Mouse (Mus musculus) cerebellum, adult 11 months (tissue): Measurements from ENCODE around the gene Nop9.

Experiments used
- DNase-seq: peaks from one replicate; pipeline ENCODE4 v3.0.0; 2022

Nop9 gene

DNA sequence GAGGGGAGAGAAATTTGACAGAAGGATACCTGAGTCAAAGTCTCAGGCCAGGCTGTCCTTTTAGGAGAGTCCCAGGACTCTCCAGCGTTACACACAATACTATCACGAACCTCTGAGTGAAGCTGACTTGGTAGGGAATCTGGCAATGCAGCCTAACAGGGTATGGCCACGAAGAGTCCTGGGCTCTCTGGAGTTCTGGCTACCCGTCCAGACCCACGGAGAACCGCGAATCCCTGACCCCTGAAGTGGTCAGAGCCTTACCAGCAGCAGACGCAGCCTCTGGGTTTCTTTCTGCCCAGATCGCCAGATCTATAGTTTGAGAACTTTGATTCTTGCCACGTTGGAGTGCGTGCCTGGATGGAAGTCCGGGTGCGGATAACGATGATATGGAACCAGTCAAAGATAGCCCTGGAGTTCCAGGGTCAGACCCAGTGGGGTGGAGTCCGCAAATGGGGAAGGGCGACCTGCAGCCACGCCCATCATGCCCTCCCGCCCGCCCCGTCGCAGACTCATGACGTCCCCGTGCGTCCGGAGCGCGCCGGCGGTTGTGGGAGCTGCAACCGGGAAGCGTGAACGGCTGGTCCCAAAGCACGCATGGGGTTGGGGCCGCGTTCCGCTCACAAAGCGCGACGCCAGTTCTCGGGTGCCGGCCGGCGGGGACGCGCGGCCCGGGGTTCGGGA is at the start of gene Nop9, which contains the start of gene Dhrs1:
TSS of gene Nop9 (plus strand) at position 514 of the 681 bp plus-strand sequence.
TSS of gene Dhrs1 (minus strand) at position 511 of the 681 bp plus-strand sequence.
- peak; percentile 77 for DNase-seq

DNA sequence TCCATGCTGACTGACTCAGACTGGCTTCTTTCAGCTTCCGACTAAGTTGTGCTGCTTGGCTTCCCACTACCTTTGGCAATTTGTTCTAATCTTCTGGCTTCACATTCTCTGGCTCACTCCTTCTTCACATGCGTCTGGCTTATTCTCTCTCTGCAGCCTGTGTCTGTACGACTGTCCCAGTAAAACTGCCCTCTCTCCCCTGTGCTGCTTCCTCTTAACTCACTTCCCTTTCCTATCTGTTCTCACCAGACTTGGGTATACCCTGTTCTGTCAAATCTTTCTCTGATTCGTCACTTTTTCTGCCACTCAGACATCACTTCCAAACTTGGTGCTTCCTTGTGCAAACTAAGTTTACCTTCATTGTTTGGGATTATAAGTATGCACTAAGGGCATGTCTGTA is 48.3 kb upstream of the Nop9 start:
- DNase-seq, result no peak

DNA sequence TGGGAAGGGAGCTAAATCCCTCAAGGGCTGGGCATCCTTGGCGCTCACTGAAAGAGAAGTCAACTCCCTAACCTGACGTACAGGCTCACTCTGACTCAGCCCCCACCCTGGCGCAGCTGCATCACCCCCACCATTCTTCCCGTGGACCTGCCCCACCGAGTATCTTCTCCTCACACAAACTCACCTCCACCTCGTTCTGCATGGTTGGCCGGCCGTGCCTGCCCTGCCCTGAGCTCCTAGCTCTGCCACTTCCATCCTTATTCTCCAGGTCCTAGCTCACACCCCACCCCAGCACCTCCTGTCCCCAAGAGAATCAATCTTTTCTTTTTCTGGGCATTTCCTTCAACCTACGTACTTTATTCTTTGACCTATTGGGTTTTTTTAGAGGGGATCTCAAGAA is 44.4 kb upstream of the Nop9 start:
- DNase-seq, result no peak

- no peak for DNase-seq
Measured at GRCm38 (mm10) chr14:55702761-55703160, 42.7 kb upstream of the Nop9 start.

- no peak for DNase-seq
Measured at GRCm38 (mm10) chr14:55706051-55706600, 39.4 kb upstream of the Nop9 start.

GRCm38 (mm10) chr14:55707397-55707796 is 38.1 kb upstream of the Nop9 start:
- no peak for DNase-seq

- DNase-seq, result no peak
Measured at GRCm38 (mm10) chr14:55709509-55709908, 36.0 kb upstream of the Nop9 start.

GRCm38 (mm10) chr14:55711786-55712185 is 33.7 kb upstream of the Nop9 start:
- DNase-seq, result no peak

GRCm38 (mm10) chr14:55713007-55713728 is 32.3 kb upstream of the Nop9 start:
- no peak for DNase-seq

GRCm38 (mm10) chr14:55713729-55714122 is 31.8 kb upstream of the Nop9 start, which contains the start of gene Tgm1:
Gene Tgm1 (minus strand): TSS chr14:55713926.
- DNase-seq, result no peak

DNA sequence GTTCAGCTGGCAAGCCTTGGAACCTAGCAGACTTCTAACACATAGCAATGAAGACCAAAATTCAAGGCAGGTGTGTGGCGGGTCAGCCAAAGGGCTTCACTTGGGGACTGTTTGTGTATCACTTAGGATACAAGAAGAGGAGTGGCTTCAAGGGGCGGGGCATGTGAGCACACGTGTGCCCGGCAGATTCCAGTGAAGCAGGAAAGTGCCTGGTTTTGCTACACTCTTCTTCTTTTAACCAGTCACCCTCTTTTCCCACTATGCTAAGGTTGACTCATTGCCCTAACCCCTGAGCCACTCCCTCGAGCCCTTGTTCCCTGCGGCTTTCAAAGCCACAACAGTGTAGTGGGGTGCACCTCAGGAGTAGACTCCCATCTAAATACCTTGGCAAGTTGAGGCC is 30.6 kb upstream of the Nop9 start:
- no peak for DNase-seq

GRCm38 (mm10) chr14:55716271-55716670 is 29.2 kb upstream of the Nop9 start:
- DNase-seq, result no peak

GRCm38 (mm10) chr14:55716884-55717283 is 28.6 kb upstream of the Nop9 start:
- DNase-seq, result no peak

GRCm38 (mm10) chr14:55719737-55720136 is 25.8 kb upstream of the Nop9 start:
- no peak for DNase-seq

DNA sequence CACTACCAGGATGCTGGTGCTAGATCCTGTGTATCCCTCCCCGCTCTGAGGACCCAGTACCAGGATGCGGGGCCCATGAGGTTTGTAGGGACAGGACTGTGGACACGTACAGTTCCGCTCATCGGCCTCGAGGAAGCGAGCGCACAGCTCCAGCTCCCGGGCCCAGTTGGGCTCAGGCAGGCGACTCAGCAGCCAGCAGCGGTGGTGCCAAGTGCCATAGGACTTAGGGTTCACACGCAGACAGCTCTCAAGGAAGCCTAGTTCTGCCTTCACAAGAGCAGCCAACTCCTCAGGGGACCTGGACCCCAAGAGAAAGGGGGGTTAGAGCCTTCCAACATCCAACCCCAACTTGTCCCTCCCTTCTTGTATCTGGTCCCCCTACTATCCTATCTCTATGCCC is 24.8 kb upstream of the Nop9 start:
- DNase-seq, result no peak

- no peak for DNase-seq
Measured at GRCm38 (mm10) chr14:55721076-55721475, 24.4 kb upstream of the Nop9 start.

- peak; percentile 92 for DNase-seq
Measured at GRCm38 (mm10) chr14:55721700-55722437, 23.6 kb upstream of the Nop9 start, which contains the start of gene Rabggta. Gene Rabggta (minus strand): TSS chr14:55722263.

- no peak for DNase-seq
Measured at GRCm38 (mm10) chr14:55722438-55722945, 23.0 kb upstream of the Nop9 start.

- DNase-seq, result no peak
Measured at GRCm38 (mm10) chr14:55723433-55723832, 22.1 kb upstream of the Nop9 start.

DNA sequence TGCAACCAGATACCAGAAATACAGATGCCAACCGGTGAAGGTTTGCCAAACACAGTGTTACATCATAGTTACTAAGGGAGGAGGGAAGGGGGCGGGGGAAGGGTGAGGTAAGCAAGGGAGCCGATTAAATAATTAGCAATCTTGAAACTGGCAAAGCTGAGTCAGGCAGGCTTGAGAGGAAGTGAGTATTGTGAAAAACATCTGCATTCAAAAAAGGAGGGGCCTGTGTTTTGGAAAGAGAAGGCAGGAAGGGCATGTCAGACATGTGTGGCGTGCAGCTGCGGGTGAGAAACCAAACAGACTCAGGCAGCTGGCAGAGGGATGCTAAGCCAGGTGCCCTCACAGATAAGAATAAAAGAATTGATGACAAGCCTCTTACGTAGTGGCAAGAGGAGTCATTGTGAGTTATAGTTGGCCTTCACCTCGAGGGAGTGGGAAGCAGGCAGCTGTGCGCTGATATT is 21.1 kb upstream of the Nop9 start:
- no peak for DNase-seq

DNA sequence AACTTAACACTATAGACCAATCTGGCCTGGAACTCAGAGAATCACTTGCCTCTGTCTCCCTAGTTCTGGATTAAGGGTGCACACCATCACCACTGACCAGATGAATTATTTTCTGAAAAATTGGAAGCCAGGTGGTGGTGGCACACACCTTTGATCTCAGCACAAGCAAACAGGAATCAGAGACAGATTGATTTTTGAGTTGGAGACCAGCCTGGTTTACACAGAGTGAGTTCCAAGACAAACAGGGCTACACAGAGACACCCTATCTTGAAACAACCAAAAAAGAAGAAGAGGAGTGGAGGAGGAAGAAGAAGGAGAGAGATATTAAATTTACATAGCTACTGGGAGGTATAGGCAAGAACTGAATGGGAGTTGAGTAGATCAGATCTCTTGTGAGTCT is 19.2 kb upstream of the Nop9 start:
- DNase-seq, result no peak

- DNase-seq, result no peak
Measured at GRCm38 (mm10) chr14:55727889-55728685, 17.4 kb upstream of the Nop9 start.
